Mouse (Mus musculus): ENCODE results near the gene Ankk1.

Gene Ankk1

DNA sequence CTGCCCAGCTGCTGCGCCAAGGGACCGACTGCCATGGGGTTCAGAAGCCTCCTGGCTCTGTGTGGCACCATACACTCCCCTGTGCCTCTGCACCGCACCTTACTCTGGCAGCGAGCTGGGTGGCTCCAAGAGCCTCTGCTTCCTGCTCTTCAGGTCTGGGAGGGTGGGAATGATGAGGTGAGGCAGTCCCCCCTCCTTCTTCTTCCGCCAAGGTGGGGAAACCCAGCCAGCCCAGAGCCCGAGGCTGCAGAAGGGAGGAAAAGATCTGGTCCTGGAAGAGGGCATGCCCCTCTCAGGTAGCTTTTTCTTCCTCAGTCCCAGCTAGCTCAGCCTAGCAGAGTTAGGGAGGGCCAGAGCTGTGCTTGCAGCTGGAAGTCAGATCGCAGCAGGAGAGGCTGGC lies at the start of gene Ankk1:
Gene Ankk1 (minus strand): TSS at position 101 of the 400 bp plus-strand sequence.
- no peak for DNase-seq

DNA sequence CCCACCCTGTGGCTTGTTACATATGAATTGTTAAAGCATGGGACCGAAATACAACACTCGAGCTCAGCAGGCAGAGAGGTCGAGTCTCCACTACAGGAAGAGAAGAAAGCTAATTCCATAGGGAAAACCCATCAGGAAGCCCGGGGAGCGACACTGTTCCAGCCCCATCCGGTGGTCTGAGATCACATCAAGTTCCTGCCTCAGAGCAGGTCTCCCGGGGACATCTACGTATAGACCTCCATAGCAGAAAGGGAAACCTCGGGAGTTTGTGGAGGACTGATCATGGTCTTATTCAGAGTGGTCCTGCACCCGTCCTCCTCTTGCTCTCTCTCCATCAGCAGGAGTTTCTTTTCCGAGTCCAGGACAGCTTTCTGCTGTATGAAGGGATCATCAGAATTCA lies 45.3 kb upstream of the Ankk1 start:
- DNase-seq: peak in 1 of 2 experiments; percentile 12

DNA sequence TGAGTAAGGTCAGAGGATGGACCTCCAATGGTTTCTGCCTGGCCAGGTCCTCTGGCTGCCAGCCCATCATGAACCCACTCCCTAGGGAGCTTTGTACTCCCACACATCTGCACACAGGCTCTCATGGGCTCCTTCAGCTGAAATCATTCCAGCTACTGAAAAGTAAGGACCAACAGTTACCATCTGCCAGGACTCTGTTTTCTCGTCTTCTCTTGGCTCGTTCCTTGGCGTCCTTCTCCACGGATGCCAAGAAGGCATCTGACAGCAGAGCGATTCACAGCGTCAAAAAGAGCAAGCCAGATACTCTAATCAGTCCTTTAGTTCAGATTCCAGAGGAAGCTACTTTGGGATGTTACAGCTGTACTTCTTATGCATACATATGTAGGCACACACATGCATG lies 44.1 kb upstream of the Ankk1 start:
- peak in 1 of 2 experiments; percentile 22 for DNase-seq

DNA sequence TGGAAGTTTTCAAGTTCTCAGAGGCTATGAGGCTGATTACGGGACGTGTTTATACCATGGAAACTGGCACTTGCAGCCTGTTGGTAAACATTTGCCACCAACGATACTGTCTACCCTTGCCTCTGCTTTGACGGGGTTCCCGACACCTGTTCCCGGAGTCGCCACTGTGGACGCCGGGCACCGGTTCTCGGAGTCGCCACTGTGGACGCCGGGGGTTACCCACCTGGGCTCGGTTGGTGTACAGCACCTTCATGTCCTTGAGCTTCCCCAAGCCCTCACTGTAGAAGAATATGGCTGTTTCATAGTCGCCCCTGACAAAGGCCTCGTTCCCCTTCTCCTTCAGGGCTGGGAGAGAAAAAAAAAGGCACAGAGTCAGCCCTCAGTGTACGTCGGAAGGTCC lies 43.2 kb upstream of the Ankk1 start:
- DNase-seq: peak in 1 of 2 experiments; percentile 13

DNA sequence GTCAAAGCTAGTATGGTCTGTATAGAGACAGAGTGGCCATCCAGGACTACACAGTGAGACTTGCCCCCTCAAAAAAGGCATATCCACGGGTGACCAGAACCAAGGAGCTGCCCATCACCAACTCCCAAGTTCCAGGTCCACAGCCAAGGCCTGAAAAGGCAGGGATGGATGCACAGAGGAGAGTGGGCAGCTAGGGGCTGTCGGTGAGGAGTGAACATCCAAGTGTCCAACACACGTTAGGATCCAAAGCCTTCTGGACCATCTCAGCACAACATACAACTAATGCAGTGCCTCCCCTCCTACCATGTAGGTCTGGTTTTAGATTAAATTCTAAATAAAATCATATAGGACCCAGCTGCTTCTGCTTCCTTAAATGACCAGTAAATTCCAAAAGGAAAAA lies 29.3 kb upstream of the Ankk1 start:
- no peak for DNase-seq

DNA sequence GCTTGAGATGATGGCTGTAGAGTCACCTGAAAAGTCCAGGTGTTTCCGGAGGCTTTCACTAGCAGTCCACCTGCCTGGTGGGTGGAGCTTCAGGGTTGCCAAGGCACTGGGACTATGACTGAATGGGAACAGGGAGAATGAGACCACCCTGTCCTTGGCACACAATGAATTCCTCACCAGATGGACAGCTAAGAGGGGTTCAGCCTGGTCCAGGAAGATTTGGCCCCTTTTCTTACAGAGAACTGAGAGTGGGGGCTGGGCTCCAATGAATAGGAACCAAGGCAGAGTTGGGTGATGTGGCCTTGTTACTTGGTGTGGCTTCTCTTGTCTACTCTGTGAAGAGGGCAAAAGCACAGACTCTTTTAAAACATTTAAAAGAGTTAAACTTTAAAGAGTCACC lies 25.6 kb upstream of the Ankk1 start:
- DNase-seq: no peak

DNA sequence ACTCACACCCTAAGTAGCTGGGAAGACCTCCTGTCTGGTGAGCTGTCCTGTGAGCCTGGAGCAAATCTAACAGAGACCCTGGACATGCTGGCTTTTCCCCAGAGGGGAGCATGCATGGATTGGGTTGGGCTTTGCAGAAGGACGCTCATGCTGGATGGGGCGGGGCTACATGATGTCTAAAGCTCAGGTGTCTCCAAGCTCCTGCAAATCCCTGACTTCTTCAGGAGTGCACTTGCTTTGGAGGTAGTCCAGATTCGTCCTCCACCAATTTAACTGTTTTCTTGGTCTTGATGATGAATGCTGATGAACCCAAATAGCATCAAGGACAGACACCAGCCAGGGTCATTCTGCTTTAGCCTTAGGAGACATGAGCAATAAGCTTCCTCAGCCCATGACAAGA lies 23.7 kb upstream of the Ankk1 start:
- DNase-seq: no peak

DNA sequence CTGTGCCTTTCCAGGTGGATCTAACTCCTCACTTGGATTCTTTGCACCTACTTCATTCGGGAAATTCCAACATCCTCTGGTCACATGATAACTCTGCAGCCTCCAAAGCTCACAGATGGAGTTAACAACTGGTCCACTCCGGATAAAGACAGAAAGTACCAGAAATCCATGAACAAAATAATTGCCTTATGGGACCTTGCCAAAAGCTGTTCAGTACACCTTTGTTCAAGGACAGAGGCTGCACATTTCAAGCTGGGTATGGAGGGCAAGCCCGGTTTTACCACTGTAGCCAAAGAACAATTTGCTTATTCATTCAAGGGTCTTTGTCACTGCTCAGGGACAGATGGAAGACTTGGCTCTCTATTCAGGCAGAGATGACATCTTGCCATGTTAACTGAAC lies 15.8 kb upstream of the Ankk1 start:
- DNase-seq: no peak

DNA sequence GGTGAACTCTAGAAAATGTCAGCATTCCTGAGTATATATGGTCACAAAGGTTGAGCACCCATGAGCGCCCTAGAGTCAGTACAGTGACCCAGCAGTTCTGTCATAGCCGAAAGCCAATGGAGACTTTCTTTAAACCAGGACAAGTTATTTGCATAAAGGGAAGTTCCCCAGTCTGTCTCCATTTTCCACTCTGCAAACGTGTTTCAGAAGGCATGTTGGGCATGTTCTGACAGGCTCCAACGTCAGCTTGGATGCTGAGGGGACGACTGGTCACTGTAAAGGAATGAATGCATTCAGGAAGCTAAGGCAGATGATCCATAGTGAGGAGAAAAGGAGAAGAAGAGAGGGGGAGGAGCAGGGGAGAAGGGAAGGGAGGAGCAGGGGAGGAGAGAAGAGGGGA lies 657 bp upstream of the Ankk1 start:
- no peak for DNase-seq

DNA sequence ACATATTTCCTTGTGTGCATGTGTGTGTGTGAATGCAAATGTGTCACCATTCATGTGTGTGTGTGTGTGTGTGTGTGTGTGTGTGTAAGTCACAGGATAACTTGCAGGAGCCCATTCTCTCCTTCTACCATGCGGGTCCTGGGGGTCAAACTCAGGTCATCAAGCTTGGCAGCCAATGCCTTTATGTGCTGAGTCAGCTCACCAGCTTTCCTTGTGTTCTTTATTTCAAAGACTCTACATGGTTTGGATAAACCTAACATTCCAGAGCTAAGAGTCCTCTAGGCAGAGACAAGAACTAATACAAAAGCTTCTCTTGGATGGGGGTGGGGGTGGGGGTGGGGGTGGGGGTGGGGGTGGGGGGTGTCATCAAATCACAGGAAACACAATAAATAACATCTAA lies 1.2 kb downstream of the Ankk1 start:
- DNase-seq: no peak

DNA sequence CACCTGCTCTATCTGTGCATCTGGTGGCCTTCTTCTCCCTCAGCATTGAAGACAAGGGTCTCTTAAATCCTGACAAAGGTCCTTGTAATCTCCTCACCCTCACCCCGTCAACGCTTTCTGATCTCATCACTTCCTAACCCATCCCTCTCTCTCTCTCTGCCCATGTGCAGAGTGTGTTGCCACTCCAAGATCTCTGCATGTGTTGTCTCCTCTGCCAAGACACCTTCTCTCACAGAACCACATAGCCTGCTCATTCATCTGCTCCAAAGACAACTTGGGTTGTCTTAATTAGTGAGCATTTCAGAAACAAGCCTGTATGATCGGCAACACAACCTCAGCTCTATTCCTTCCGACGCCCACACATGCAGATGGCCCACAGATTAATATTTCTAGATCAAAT lies 3.0 kb downstream of the Ankk1 start:
- no peak for DNase-seq

DNA sequence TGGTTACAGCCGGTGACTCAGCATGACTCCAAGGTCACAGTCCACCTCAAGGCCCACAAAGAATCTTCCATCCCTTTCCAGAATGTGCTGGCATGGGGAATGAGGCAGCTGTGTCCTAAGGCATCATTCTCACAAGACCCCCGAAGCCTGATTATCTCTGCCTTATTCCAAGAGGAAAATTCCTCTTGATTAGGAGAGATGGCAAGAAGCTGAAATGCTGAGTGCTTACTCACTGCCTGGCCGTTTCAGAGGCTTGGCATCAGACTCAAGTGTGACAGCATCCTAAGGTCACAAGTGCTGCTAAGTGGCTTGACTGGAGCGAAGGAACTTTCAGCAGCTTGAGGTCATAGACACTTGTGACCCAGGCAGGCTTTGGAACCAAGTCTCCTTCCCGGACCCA lies 16.2 kb downstream of the Ankk1 start:
- no peak for DNase-seq

DNA sequence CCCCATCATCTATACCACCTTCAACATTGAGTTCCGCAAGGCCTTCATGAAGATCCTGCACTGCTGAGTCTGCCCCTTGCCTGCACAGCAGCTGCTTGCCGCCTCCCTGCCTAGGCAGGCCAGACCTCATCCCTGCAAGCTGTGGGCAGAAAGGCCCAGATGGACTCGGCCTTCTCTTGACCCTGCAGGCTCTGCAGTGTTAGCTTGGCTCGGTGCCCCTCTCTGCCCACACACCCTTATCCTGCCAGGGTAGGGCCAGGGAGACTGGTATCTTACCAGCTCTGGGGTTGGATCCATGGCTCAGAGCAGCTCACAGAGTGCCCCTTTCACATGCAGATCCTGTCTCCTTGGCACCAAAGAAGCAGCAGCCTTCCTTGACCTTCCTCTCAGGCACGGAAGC lies 19.8 kb downstream of the Ankk1 start:
- no peak for DNase-seq

DNA sequence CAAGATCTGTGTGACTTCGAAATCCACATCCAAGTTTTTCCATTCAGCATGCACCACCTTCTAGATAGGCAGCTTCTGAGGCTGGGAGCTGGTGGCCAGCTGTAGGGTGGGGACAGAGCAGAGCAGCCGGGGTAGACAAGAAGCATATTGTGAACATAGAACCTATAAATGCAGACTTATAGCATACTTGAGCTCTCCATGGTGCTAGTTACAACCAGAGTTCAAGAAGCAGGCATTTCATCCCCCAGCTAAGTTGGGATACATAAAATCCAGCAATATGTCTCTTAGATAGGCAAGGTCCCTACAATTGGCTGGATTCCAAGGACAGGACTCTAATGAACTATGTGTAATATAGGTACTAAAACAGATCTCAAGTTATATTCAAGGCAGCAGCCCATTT lies 23.1 kb downstream of the Ankk1 start:
- DNase-seq: no peak

DNA sequence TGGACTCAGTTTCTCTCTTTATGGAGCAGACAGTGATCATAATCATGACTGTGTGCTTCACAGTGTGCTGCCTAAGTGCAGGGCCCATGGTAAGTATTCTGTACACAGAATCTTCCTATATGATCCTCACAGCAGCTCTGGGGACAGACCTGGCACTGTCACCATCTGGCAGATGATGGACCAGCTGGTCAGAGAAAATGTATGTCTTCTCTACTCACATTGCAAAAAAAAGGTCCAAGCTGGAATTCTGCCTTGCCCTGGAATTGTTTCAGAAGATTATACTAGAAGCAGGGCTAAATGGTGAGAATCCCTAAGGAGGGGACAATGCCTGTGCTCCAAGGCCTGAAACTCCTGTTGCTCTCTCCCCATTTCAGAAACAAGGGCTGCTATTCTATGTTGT lies 30.8 kb downstream of the Ankk1 start:
- DNase-seq: no peak

DNA sequence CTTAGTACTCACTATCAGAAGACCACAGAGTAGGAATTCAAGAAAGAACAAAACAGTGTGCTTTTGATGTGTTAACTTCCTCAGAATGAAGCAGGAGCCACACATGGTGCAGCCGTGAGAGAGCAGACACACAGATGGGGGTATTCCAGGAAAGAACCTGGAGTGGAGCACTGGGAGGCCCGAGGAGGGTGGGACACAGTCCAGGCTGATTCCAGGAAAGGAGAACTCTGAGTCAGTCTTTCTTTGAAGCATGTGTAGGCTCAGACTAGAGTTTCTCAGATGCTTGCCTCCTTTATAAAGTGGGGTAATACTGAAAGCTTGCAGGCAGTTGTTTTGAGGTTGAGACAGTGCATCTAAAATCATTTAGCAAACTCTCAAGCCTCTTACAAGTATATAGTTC lies 34.6 kb downstream of the Ankk1 start:
- no peak for DNase-seq

DNA sequence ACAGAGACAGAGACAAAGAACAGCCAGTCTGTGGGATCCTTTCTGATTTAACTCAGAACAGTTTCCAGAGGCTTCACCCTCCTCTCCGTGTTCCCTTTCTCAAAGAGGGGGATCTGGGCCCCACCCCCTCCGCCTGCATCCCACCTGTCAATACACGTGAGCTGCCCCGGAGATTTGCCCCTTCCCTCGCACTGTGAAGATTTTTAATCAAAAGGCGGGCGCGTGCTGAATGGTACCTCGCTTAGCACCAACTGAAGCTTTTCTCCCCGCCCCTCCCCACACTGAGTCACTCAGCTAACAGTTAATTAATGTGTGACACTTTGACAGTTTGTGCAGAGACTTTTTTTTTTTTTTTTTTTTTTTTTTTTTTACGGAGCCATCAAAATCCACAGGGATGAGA lies 40.7 kb downstream of the Ankk1 start:
- peak in 1 of 2 experiments; percentile 15 for DNase-seq

DNA sequence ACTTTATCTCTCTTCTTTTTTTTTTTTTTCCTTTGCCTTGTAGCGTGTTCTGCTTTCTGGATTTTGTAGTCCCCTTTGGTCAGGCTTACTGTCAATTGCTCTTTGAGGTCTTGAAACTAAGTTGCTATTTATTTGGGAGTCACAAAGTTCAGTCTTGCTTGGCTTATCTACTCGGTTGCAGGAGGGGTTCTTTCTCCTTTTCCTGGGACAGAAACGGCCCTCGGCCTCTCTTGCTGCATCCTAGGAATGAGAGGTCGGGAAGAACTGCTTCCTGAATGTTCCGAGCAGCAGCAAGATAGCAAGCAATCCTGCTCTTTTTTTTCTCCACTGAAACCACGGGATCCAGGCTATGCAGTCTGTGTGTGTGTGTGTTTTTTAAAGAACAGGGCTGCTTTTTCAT lies 41.5 kb downstream of the Ankk1 start:
- no peak for DNase-seq

DNA sequence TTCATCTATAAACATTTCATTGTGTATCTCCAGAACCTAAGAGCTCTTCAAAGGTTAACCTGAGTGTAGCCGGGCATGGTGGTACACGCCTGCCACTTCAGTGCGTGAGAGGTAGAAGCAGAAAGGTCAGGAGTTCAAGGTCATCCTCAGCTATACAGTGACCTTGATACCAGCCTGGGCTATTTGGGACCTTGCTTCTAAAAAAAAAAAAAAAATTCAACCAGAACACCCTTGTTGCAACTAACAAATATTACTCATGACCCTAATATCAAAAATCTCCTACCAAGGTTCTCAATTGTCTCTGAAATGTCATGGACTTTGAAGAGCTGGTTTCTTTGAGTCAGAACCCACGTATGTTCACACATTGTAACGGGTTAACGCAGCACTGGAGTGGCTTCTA lies 42.0 kb downstream of the Ankk1 start:
- no peak for DNase-seq

DNA sequence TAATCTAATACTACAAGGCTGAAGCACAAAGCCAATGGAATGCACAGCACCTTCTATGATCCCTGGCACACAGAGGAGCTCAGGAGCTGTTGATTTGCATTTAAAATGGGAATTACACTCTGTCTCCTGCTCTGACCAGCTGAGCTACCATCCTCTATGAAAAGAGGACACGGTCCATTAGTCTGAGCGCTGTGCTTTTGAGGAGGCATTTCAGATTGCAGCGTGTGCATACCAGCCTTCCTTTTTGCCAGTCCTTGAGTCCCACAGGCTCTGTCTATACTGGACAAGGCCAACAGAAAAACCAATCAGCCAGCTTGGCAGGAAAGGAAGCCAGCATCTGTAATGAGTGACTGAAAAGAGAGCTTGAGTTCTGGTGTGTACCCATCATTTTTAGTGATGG lies 42.8 kb downstream of the Ankk1 start:
- DNase-seq: no peak

DNA sequence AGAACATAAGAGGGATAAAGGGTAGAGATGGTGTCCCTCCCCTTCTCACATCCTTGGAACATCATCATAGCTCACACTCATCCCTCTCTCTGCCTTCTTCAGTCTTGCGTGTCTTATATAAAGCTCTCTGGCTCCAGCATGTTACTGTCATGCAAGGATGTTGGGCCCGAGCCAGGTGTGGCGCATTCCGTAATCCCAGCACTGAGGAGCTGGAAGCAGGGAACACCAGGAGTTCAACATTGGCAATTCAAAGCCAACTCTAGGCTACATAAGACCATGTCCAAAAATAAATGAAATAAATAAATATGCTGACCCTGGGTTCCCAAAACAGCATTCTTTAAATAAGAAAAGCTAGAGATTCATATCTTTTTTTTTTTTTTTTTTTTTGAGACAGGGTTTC lies 46.9 kb downstream of the Ankk1 start:
- no peak for DNase-seq

DNA sequence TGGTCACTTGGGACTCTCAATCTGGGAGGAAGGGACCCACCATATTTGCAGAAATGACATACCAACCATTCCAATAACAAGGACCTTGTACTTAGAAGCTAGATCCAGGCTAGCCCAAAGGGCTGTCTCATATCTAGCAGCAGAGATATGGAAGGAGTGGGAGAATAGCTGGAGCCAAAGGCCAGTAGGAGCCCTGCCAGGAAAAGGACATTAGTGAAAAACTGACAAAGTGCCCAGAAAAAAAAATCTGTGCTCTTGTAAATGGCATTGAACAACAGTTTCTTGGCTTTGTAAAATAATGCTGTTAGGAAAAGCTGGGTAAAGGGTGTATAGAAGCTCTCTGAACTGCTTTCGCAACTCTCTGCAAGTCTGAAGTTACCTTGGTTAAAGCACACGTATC lies 52.9 kb downstream of the Ankk1 start:
- DNase-seq: no peak

DNA sequence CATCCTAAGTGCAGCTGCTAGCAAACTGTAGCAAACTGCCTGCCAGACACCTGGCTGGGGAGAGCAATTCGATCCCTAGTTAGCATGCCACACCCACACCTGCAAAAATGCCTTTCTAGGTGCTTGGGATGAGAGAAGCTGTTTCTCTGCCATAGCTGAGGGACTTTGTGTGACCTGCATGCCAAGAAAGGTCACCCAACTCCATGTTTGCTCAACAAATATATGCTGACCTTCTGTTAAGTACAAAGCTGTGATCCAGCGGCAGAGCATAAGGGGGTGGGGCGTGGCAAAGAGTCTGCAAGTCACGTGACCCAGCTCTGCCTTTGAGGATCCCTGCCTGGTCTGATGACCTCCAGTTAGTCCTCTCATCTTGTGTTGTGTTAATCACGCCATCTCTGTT lies 61.1 kb downstream of the Ankk1 start:
- DNase-seq: peak; percentile 14 to 62

Measured in lung, postnatal 4 days (tissue).